Mouse (Mus musculus) heart, adult 11 months (tissue): ENCODE measurements at regions not wholly inside any gene's neighbourhood (a gene's known extent, or its start where the extent isn't known, plus 50 kb on each side); places are given as distances from the start of the nearest gene placed in this dataset.

Source experiments
- DNase-seq: peaks from one replicate; pipeline ENCODE4 v3.0.0; 2022

DNA sequence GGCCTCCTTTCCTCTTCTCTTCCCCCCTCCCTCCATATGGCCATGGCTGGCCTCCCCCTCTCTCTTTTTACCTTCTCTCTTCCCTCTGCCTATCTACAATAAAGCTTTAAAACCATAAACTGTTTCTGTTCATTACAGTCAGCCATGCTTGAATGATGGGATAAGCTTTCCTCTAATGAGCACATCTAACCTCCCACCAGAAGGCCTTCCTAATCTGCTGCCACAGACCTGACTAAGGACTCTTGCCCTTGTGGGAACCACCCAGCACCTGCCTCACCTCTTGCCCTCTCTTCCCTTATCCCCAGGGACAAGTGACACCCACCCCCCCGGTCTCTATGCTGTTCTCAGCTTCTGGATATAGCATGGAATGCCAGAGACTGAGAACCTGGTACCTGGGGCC lies 1464.6 kb upstream of the Slc7a12 start:
- peak; percentile 55 for DNase-seq
